Mouse (Mus musculus) lung, postnatal 0 days (tissue): ENCODE measurements around the gene Pde4c. TPM values are rescaled to one million over a fixed set of nuclear protein-coding genes. Genes with fewer than 3 reads are reported as not detected.

Source experiments
- ATAC-seq: fragments of 200-750 bp; cut with Nextera tagmentation; 2 replicates; pipeline ENCODE4 v1.8.0; 2017; ENCODE audit warnings: moderate library complexity
- DNase-seq: peaks from one replicate; pipeline ENCODE4 v3.0.0-alpha.2; 2016; ENCODE audit warnings: low spot score
- H3K27ac ChIP-seq: fragments of 300-500 bp; sonication (generic); 2 replicates; pipeline ENCODE4 v1.5.1; 2014; ENCODE audit warnings: antibody characterized with exemption, mild to moderate bottlenecking, low read length, mixed read lengths
- H3K27me3 ChIP-seq: fragments of 300-500 bp; sonication (generic); replicated peaks from 2 replicates; pipeline ENCODE4 v1.6.1; 2014; ENCODE audit warnings: low read length, mixed read lengths; ENCODE audit not compliant: insufficient read depth
- H3K36me3 ChIP-seq: fragments of 300-500 bp; sonication (generic); 2 replicates; pipeline ENCODE4 v1.6.1; 2014; ENCODE audit warnings: low read length, mixed read lengths; ENCODE audit not compliant: insufficient read depth
- H3K4me1 ChIP-seq: fragments of 300-500 bp; sonication (generic); 2 replicates; pipeline ENCODE4 v1.6.1; 2014; ENCODE audit warnings: antibody characterized with exemption, low read depth, low read length, mixed read lengths; ENCODE audit not compliant: insufficient read depth
- H3K4me2 ChIP-seq: fragments of 300-500 bp; sonication (generic); replicated peaks from 2 replicates; pipeline ENCODE4 v1.6.1; 2014; ENCODE audit warnings: low read depth, mild to moderate bottlenecking, low read length, moderate library complexity, mixed read lengths
- H3K4me3 ChIP-seq: fragments of 300-500 bp; sonication (generic); 2 replicates; pipeline ENCODE4 v1.5.1; 2014; ENCODE audit warnings: low read depth, low read length
- H3K9ac ChIP-seq: fragments of 300-500 bp; sonication (generic); replicated peaks from 2 replicates; pipeline ENCODE4 v1.6.1; 2014; ENCODE audit warnings: low read depth, mild to moderate bottlenecking
- H3K9me3 ChIP-seq: fragments of 300-500 bp; sonication (generic); 2 replicates; pipeline ENCODE4 v1.6.1; 2016; ENCODE audit warnings: low read length, mixed read lengths
- CTCF ChIP-seq: IDR thresholded peaks from 2 replicates; pipeline ENCODE4 v1.5.1; 2016; ENCODE audit warnings: antibody characterized with exemption, mild to moderate bottlenecking
- EP300 ChIP-seq: IDR thresholded peaks from 2 replicates; pipeline ENCODE4 v1.6.1; 2016; ENCODE audit warnings: antibody characterized with exemption, mild to moderate bottlenecking, control low read depth
- WGBS: fragments of 180-500 bp; shearing (Covaris S2); extraction: QIAGEN DNeasy Blood & Tissue Kit; methylation state at CpG from one replicate; pipeline ENCODE4 v1.1.7; 2014; 5-methylcytosine and 5-hydroxymethylcytosine counted together
- polyA plus RNA-seq: library from polyadenylated mRNA; unstranded; fragments of >200 nt; fragmentation: Nextera tagmentation; extraction: Ambion mirVana; gene quantifications from 2 replicates; pipeline ENCODE4 v1.2.1, GENCODE M21; 2015

Pde4c gene
- polyA plus RNA-seq, 1 experiment from 2014 or later = 2.0 TPM

DNA sequence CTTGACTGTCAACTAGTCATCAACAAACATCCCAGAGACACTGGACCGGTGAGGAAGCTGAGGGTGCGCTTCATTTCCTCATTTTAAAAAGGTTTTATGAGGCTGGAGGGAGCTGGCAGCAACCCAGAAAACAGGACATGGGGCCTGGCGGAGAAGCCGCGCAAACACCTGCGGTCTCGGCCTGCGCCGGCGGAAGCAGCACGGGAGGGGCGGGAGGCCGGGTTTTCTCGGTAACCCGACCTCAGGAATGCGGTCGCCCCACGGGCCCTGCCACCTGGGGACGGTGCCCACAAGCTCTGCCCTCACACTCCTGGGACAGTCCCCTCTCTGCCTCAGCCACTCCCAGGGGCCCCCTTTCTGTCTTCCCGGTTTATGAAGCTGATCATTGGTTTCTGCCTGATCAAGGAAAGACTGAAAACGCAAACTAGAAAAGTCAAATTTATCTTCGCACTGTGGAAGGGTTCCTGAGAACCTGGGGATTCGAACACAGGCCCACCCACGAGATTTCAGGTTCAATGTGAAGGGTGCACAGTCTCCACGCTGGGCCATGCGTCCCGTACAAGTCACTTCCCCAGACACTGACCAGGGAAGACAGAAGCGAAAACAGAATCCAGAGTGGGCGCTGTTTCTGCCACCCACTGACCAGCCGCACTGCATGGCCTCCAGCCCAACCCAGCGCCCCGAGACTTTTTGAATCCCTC is 28.1 kb upstream of the Pde4c start:
- H3K4me1 ChIP-seq = peaks cover 33% of the 10 kb centered on the region
- peak overlapping the region; percentile 94 for H3K27ac ChIP-seq
- no peak for ATAC-seq
- 31% methylated on average over 32 of the region's 32 CpGs for WGBS
- H3K4me3 ChIP-seq = no peak overlapping the region
- no peaks in the 10 kb centered on the region for H3K9me3 ChIP-seq
- H3K36me3 ChIP-seq = no peaks in the 10 kb centered on the region
- DNase-seq = peak; percentile 78
- TF ChIP-seq CTCF = no peak
- no peak for TF ChIP-seq EP300
- H3K27me3 ChIP-seq = no peaks in the 10 kb centered on the region
- no peak overlapping the region for H3K4me2 ChIP-seq
- H3K9ac ChIP-seq = no peak overlapping the region

DNA sequence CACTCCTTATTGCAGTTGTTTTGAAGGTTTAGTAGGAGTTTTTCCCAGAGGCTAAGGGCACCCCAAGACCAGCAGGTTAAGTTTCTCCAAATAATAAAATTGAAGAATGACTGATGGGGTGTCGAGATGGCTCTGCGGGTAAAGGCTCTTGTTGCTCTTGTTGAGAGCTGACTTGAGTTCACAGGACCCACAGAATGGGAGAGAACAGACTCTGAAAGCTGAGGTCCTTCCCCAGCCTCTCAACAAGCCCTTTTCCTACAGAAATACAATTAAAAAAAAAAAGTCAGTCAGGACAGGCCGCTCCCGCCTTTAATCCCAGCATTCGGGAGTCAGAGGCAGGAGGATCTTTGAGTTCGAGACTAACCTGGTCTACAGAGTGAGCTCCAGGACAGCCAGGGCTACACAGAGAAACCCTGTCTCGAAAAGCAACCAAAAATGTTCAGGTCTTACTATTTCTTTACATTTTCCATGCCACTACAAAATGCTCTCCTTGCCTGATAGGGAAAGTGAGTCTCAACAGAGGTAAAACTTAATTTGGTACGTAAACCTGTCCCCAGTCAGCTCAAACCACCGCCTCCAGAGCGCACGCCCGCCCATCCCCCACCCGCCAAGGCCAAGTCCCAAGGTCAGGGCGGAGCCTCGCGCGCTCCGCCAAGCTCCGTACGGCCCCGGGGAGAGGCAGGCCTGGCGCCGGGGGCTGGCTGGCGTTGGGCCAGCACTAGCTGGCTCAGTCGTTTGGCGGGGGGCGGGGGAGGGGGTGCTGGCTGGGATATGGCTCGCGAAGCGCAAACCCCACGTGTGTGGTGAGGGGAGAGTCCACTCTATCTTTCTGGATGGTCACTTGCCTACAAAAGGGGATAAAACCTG is 27.3 kb upstream of the Pde4c start:
- 4% methylated on average over 31 of the region's 31 CpGs for WGBS
- peaks cover 33% of the 10 kb centered on the region for H3K4me1 ChIP-seq
- no peaks in the 10 kb centered on the region for H3K9me3 ChIP-seq
- ATAC-seq (0 out of 2 replicates have a peak, but pooled peaks have one; percentile 3), DNase-seq (peak; percentile 86)
- H3K36me3 ChIP-seq = 0 out of 2 replicates have a peak, but pooled peaks cover 3% of the 10 kb centered on the region
- H3K4me2 ChIP-seq = peak overlapping the region; percentile 54
- peak overlapping the region; percentile 2; the same call in 1 of the 2 replicates for H3K4me3 ChIP-seq
- TF ChIP-seq CTCF = no peak
- no peak for TF ChIP-seq EP300
- peak overlapping the region; percentile 94 for H3K27ac ChIP-seq
- no peaks in the 10 kb centered on the region for H3K27me3 ChIP-seq
- H3K9ac ChIP-seq = no peak overlapping the region

DNA sequence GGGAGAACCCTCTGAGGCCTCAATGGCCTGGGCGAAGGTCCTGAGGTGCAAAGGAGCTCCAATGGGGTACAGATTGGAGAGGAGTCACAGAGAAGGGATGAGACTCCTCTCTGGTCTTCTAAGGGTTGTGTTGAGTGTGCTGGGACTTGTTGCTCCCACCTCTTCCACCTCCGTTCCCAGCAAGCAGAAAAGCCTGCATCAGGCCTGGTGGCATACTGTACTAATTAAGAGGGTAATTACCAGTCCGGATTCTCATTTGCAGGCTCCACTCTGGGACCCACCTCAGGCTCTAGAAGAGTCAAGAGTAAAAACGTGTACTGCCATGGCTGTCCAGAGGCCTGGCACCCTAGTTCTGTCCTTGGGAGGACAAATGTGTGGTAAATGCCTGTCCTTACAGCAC is 26.6 kb upstream of the Pde4c start:
- TF ChIP-seq EP300 = no peak
- no peak for TF ChIP-seq CTCF
- Histone ChIP-seq H3K27ac (peak overlapping the region; percentile 94), H3K4me3 (0 out of 2 replicates have a peak overlapping the region, but pooled peaks have one; percentile 2), H3K36me3 (0 out of 2 replicates have a peak, but pooled peaks cover 7% of the 10 kb centered on the region), H3K9ac (no peak overlapping the region), H3K4me1 (peaks cover 35% of the 10 kb centered on the region), H3K4me2 (peak overlapping the region; percentile 54), H3K27me3 (no peaks in the 10 kb centered on the region), H3K9me3 (no peaks in the 10 kb centered on the region)
- WGBS = 50% methylated on average over 4 of the region's 4 CpGs
- DNase-seq = no peak
- ATAC-seq = no peak

DNA sequence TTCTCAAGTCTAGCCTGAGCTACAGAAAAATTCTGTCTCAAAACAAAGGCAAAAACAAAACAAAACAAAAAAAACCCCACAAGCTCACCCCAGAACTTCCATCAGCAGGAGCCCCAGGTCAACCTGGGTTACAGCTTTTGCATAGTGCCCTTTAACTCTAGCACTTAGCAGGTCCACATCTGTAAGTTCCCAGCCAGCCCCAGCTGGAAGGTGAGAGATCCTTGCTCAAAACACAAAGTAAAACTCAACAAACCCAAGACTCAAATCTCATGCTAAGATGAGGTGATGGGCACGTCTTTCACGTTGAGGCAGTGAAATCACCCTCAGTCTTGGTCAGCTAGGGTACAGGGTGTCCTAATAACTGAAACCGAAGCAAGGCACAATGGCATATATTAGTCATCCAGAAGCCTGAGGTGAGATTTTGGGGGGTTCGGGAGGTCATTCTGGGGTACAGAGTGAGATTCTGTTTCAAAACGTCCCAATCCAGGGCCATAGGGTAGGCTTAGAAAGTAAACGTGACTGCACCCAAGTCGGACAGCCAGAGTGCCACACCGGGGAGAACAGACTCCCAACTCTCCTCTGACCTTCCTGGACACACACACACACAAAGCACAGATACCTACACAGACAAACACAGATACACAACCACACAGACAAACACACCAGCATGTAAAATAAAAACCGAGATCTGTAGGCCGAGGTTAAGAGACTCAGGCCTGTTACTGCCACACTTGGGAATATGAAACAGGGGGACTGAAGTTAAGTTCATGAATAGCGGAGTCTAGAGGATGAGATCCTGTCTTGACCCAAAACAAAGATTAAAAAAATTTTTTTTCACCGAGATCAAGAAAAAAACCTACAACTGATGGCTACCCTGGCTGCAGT is 25.9 kb upstream of the Pde4c start:
- peak overlapping the region; percentile 50 for H3K9ac ChIP-seq
- H3K4me3 ChIP-seq = peak overlapping the region; percentile 98
- 0 out of 2 replicates have a peak, but pooled peaks cover 7% of the 10 kb centered on the region for H3K36me3 ChIP-seq
- H3K27me3 ChIP-seq = no peaks in the 10 kb centered on the region
- DNase-seq (no peak), ATAC-seq (no peak)
- peak overlapping the region; percentile 52 for H3K4me2 ChIP-seq
- TF ChIP-seq EP300 (0 out of 2 replicates have a peak, but pooled peaks have one; percentile 10), CTCF (no peak)
- H3K9me3 ChIP-seq = no peaks in the 10 kb centered on the region
- H3K4me1 ChIP-seq = peaks cover 32% of the 10 kb centered on the region
- H3K27ac ChIP-seq = peak overlapping the region; percentile 94
- 60% methylated on average over 12 of the region's 12 CpGs for WGBS

DNA sequence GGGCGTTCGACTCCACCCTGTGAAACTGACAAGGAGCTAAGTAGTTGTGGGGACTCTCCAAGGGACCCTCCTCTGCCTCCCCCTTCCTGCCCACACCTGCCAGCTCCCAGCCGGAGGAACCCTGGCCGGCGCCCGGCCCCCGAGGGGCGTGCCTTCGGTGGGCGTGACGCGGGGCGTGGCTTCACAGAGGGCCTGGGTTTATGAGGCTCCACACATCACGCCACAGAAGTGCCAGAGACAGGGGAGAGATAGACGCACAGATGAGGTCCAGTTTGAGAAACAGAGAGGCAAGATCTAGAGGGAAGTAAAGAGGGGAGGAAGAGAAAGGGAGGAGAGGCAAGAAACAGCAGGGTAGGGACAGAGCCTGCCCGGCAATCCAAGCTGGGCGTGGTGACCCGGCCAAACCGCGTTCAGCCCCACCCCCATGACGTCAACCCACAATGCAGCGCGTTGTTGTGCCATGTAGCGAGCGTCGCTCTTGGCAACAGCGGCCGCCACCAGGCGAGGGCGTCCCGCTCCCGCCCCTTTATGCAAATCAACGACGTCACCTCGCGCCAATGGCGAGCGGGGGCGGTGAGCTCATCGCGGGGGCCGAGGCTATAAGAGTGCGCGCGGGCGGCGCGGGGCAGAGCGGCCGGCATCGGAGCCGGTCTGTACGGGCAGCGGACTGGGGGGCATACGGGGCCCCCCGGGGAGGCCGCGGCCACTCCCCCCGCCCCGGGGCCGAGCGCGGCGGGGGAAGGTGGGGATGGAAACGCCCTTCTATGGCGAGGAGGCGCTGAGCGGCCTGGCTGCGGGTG is 25.0 kb upstream of the Pde4c start, which contains the start of gene Jund:
Gene Jund, plus strand, starts transcription at position 640 of the 800 bp plus-strand sequence.
- Histone ChIP-seq H3K9me3 (no peaks in the 10 kb centered on the region), H3K9ac (peak within 1 kb of the TSS; percentile 99), H3K27ac (peak within 1 kb of the TSS; percentile 99), H3K4me3 (peak within 1 kb of the TSS; percentile 98), H3K4me1 (peaks cover 32% of the 10 kb centered on the region), H3K36me3 (0 out of 2 replicates have a peak, but pooled peaks cover 7% of the 10 kb centered on the region), H3K27me3 (no peaks in the 10 kb centered on the region), H3K4me2 (peak within 1 kb of the TSS; percentile 64)
- TF ChIP-seq EP300 = peak; percentile 78
- peak; percentile 47 for TF ChIP-seq CTCF
- ATAC-seq = peak; percentile 87
- WGBS = under 1% methylated on average over 52 of the region's 69 CpGs
- peak; percentile 99 for DNase-seq
